Mouse (Mus musculus): ENCODE measurements around the gene Lrrc23.
A peak's percentile ranks its signal among the peaks of the same experiment; 100 is the strongest.

DNA sequence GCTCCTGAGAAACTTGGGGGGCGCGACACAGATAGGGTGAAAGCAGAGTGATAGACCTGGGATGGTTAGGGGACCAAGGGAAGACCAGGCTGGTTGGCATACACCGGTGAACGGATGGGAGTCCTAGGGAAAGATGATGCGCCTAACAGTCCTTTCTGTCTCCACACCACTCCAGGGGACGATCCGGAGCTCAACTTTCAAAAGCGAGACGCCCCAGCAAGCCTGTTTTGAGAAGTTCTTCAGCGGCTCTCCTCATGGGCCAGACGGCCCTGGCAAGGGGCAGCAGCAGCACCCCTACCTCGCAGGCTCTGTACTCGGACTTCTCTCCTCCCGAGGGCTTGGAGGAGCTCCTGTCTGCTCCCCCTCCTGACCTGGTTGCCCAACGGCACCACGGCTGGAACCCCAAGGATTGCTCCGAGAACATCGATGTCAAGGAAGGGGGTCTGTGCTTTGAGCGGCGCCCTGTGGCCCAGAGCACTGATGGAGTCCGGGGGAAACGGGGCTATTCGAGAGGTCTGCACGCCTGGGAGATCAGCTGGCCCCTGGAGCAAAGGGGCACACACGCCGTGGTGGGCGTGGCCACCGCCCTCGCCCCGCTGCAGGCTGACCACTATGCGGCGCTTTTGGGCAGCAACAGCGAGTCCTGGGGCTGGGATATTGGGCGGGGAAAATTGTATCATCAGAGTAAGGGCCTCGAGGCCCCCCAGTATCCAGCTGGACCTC is 29.7 kb upstream of the Lrrc23 start:
- TF ChIP-seq POLR2A (IDR thresholded peaks at IDR 0.05; ENCODE audit: borderline replicate concordance, low read depth, low read length) = no peak
- TF ChIP-seq CTCF (IDR thresholded peaks at IDR 0.05; ENCODE audit: low read depth, low read length) = peak; percentile 35; the same call in 1 of the 2 replicates
